Mouse (Mus musculus): ENCODE results near the gene Slc11a1. TPM values are rescaled to one million over a fixed set of nuclear protein-coding genes. Genes with fewer than 3 reads are reported as not detected.
"Not testable (repeated sequence)": the region's sequence is repeated elsewhere in the genome, so short reads cannot be mapped to it uniquely, and the experiment has no call there.

Gene Slc11a1
- total RNA-seq (2017) = 1.2 and 2.1 TPM in 2 replicates

DNA sequence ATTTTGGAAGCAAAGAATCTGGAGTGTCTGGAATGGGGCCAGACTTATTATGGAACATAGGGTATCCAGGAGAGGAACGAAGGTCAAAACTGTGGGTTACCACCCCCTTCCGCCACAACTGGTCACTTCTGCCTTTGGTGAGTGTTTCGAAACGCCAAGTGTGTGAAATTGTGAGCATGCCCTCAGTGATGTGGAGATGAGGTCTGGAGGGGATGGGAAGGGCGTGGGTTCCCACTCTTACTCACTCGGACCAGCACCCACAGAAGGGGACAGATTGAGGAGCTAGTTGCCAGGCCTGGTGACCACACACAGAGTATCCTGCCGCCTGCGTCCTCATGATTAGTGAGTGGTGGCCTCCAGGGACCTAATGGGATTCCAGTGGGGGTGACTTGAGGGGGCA, at the start of gene Slc11a1:
Gene Slc11a1, plus strand, starts transcription at position 216 of the 400 bp plus-strand sequence.
- peak; percentile 58 for ATAC-seq (replicated peaks; ENCODE audit: low read depth, poor library complexity, severe bottlenecking)

DNA sequence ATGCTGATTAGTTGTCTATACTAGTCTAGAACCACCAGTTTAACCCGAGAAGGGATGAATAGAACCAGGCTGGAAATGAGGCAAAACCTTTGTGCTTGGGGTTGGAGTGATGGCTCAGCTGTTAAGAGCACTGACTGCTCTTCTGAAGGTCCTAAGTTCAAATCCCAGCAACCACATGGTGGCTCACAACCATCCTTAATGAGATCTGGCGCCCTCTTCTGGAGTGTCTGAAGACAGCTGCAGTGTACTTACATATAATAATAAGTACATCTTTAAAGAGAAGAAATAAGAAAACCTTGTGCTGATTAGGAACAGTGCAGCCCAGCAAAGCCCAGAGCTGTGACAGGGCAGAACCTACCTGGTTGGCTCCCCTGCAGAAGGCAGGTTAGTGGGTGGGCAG, 48.1 kb upstream of the Slc11a1 start:
- not testable (repeated sequence) for ATAC-seq (replicated peaks; ENCODE audit: low read depth, poor library complexity, severe bottlenecking)

DNA sequence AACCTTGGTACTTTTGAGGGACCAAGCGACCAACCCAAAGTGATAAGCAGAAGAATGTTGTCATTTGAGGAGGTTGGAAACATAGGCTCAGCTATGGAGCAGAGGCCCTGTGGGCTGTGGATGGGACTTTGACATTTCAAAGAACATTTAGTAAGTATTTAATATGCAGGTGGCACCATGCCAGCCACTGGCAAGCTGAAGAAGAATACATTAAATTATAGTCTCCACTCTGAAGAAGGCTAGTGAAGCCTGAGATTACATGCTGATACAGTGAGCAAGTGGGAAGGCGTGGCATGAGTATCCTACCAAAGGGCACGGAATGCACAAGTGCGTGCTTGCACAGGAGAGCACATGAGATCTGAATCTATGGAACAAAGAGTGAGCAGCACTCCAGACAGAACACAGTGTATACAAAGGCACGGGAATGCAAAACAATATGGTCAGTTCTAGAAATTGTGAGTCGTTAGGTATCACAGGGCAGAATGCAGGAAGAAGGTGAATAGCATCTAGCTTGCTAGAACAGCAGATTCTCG, 45.0 kb upstream of the Slc11a1 start:
- no peak for ATAC-seq (replicated peaks; ENCODE audit: low read depth, poor library complexity, severe bottlenecking)

DNA sequence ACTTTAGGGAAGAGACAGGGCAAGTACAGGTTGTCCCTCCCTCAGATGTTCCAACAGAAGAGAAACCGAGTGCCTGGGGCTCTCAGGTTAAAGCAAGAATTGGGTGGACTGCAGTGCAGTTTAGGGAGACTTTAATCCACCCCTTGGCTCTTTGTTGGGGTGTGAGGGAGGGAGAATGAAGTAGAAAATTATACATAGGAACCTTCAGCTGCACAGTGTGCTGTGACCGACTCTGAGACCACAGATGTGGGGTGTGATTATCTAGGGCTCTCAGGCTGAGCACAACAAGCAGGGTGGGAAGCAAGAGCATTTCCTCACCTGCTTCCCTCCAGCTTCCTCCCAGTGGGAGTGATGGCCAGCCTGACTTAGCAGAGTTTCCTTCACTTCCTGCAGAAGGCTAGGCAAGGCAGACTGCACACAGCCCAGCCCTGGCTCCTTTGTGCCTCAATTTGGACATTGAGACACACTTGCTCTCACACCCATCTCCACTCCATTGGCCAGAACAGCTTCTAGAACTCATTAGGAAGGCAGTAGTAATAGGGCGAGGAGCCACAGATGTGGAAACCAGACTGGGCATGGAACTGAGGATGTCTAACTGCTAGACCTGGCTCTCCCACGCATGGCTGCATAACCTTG, 43.8 kb upstream of the Slc11a1 start:
- ATAC-seq (replicated peaks; ENCODE audit: low read depth, poor library complexity, severe bottlenecking) = 0 out of 2 replicates have a peak, but pooled peaks have one; percentile 3

DNA sequence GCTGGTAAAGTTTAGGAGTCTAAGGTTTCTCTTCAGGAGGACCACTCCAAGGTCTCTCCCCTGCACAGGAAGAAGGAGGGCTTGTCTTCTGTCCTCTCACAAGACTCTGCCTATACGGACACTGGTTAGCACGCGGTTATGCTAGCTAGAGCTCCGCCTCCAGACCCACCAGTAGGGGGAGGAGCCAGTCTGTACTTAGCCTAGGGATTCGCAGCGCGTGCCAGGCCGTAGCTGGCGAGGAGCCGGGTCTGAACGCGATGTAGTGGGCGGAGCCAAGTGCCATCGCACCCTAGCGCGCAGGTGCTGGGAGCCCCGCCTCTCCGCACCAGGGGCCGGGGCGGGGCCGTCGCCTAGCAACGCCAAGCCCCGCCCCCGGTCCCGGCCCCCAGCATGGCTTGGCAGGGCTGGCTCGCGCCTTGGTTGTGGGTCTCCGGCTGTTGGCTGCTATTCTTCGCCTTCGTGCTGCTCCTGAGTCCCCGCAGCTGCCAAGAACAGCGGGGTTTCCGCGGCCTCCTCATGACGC, 42.7 kb upstream of the Slc11a1 start:
- peak; percentile 89 for ATAC-seq (replicated peaks; ENCODE audit: low read depth, poor library complexity, severe bottlenecking)

DNA sequence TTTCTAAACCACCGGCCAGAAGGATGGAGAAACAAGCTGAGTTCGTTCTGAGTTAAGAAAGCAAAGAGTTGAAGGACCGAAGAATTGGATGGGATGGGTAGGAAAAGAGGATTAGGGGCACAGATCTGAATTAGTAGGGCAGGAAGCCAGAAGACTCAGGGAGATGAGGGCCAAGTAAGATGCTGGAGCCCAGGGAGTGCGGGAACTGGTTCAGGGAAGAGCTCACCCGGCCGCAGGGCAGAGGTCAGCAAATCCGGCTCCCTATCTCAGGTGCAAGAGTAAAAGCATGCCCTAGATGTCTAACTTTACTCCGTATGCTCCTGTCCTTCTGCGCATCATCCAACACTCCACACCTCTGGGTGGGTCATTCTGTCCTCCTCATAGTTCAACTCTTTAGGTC, 42.1 kb upstream of the Slc11a1 start:
- ATAC-seq (replicated peaks; ENCODE audit: low read depth, poor library complexity, severe bottlenecking) = no peak

DNA sequence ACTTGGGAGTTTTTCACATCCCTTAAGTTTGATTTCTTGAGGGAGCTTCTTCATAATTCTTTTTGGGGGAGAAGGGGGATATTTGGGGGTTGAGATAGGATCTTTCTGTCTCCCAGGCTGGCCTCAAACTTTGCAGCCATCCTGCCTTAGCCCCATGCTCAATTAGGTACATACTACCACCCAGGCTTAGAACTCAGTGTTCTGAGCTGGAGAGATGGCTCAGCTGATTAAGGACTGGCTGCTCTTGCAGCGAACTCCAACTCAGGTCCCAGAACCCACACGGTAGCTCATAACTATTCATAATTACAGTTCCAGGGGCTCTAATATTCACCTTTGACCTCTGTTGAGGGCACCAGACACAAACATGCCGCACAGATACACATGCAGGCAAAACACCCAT, 40.4 kb upstream of the Slc11a1 start:
- ATAC-seq (replicated peaks; ENCODE audit: low read depth, poor library complexity, severe bottlenecking) = no peak

DNA sequence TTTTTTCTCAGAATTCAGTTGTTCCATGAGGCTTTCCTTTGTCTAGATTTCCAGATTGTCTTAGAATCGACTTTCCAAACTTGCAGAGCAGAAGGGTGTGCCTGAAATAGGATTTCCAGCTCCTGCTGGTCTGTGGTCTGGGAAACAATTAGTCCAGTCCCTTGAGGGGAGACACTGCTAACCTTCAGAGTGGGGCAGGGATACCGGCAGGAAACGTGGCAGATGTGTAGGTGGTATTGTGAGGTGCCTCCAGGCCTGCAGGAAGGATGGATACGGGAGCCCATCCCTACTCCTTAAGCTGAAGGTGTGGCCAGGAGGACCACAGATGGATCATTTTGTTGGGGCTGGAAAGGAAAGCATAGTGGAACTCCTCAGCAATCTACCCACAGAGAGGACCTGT, 40.0 kb upstream of the Slc11a1 start:
- ATAC-seq (replicated peaks; ENCODE audit: low read depth, poor library complexity, severe bottlenecking) = no peak

DNA sequence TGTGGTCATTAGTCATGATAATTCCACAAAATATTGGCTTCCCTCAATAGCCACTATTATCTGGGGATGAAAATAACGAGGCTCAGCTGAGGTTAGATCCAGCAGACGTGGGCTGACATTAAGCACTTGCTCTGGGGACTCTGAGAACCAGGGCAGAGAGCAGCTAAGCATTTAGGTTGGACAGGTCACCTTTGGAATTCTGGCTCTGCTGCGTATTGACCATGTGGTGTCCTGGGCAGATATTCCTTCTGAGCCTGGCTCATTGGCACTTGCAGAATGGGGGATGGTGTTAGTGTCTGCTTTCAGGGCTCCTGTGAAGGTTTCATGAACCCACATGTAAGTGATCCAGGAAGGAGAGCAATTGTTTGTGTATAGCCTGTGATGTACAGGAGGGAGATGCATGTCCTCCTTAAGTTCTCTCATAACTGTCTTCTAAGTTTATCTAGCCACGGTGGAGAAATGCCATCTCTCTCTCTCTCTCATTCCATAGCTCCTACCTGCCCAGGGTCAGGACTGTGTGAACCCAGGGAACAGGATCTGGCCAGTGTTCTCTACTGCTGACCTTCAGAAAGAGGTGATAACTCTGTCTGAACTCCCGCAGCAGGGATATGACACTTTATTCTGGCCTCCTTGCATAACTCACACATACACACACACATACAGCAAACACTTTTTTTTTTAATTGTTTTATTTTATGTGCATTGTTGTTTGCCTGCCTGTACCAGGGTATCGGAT, 39.4 kb upstream of the Slc11a1 start:
- ATAC-seq (replicated peaks; ENCODE audit: low read depth, poor library complexity, severe bottlenecking) = no peak

DNA sequence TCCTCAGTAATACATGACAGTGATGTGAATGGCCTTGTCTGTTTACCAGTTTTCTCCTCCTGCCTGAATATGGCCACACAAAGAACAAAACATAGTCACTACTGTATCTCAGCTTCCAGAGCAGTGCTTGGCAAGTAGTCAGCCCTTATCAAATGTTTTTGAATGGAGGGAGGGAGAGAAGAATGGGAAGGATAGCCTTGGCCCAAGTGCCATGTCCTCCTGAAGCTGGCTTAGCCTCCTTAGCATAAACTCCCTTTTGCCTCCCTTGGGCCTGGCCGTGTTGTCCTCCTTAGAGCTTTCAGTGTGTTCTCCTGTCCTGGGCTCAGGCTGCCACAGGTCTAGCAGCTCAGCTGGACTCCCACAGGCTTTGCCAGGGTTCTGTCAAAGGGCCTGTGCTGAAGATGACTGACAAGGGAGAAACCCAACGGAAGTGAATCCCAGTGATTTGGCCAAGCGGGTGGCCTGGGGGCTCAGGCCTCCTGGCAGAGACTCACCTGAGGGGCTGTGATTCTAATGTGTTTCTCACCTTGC, 37.7 kb upstream of the Slc11a1 start:
- ATAC-seq (replicated peaks; ENCODE audit: low read depth, poor library complexity, severe bottlenecking) = no peak

DNA sequence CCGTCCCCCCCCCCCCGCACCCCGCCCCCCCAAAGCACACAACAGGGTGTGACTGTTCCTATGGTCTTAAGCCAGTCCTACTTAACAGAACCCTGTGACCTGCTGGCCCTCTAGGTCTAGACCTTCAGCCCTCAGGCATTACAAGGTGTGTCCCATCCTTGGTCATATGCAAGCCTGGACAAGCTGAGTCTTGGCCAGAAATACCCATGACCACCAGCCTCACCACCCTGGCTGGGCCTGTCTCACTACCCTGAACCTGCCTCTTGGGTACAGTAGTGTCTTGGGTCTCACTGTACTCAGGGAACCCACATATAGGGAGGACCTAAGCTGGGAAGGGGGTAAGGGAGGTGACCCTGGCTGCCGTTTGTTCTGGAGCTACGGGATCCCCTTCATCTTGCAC, 37.0 kb upstream of the Slc11a1 start:
- ATAC-seq (replicated peaks; ENCODE audit: low read depth, poor library complexity, severe bottlenecking) = no peak

DNA sequence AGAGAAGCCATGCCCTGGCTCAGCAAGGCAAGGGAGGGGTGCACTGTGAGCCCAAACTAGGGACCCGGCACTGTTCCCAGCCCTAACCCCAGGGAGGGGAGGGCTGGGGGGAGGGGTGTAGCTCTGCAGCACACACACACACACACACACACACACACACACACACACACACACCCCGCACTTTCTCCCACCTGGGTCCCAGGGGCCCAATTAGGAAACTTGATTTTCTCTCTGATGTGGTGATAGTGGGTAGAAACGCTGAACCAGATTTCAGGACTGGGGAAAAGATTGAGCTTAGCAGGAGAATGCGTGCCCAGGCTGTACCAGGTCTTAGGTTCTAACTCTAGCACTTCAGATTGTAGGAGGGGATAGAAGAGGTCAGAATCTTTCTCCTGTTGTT, 36.4 kb upstream of the Slc11a1 start:
- no peak for ATAC-seq (replicated peaks; ENCODE audit: low read depth, poor library complexity, severe bottlenecking)

DNA sequence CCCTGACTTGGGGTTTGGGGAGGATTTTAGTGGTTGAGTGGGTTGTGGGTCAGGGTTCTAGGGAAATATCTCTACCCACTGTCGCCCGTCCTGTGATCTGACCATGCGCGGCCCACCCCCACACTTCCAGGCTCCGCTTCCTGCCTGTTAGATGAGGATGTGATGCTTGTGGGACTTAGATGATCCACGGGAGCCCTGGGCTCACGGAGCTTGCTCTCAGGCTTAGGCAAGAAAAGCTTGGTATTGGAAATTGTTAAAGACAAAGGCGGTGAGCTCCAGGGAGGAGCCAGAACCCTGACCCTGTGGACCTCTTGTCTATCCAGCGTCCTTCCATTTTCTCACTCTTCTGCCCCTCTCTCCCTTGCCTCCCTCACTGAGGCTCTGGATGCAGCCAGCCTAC, 35.1 kb upstream of the Slc11a1 start:
- ATAC-seq (replicated peaks; ENCODE audit: low read depth, poor library complexity, severe bottlenecking) = no peak

DNA sequence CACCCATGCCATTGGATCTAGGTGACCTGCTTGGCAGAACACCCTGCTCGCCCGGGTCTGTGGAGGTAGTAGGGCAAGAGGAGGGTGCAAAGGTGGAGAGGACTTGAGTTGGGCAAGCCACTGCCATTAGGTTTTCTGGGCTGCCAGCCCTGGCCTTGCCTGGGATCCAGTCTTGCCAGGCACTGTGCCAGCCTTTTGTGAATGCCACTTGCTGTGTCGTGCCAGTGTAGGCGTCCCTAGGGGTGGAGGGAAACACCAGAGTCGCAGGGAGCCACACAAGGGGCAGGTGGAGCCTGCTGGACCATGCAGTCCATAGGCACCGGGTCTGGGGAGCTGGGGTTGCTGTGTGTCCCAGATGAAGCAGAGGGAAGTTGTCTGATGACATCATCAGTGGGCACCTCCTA, 34.6 kb upstream of the Slc11a1 start:
- ATAC-seq (replicated peaks; ENCODE audit: low read depth, poor library complexity, severe bottlenecking) = no peak; the same call in 1 of the 2 replicates

DNA sequence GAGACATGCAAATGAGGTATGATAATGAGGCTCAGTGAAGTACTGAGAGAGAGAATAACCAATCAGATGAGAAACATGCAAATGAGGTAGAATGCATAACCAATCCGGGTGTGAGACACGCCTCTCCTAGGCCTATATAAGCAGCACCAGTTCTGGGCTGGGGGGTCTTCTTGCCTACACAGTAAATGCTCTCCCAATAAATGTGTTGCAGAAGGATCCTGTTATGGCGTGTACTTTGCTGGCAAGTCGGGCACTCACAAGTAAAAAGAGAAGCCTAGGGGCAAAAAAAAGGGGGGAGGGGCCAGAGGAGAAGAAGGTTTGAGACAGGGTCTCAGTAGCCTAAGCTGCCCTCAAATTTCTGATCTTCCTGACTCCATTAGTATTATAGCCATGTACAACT, 34.0 kb upstream of the Slc11a1 start:
- not testable (repeated sequence) for ATAC-seq (replicated peaks; ENCODE audit: low read depth, poor library complexity, severe bottlenecking)

DNA sequence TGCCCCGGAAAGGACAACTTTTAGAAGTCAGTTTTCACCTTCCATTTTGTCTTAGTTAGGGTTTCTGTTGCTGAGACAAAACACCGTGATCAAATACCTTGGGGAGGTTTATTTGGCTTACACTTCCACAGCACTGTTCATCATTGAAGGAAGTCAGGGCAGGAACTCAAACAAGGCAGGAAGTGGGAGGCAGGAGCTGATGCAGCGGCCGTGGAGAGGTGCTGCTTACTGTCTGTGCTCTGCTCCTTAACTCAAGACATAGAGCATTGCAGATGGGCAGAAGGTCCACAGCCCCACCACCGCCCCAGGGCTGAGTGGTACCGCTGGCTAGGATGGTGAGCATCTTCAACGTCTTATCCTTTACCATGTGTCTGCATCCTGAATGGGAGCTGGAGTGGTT, 33.1 kb upstream of the Slc11a1 start:
- no peak for ATAC-seq (replicated peaks; ENCODE audit: low read depth, poor library complexity, severe bottlenecking)

DNA sequence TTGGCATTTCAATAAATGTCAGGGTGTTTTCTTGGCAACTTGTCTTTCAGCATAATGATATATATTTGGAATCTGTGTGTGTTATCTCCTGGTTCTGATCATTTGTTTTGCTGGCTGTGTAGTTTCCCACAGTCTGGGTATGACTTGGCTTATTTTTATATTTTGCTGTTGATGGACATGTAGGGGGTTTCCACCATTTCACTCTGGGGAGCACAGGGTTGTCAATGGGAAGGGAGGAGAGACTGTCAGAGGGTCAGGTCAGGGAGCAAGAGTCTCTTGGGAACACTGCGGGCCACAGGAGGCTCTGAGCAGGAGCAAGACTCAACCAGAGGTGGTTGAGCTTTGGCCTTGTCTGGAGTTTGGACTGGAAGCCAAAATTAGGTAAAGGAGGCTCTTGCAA, 32.7 kb upstream of the Slc11a1 start:
- no peak for ATAC-seq (replicated peaks; ENCODE audit: low read depth, poor library complexity, severe bottlenecking)

DNA sequence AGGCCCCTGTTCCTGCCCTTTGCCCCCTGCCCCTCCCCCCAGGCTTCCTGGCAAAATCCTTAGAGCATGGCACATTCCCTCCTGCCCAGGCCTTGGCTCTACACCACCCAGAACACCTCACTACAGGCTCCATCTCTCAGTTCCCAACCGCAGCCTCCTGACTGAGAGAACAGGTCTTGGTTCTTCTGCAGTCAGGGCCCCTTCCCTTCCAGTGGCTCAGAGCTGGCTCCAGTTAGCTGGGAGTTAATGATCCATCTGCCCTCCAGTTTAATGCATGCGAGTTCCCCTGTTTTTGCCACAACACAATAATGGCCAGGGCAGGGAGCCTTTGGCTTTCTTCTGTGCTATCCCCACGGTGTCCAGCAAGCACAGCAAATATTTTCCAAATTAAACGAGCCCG, 31.8 kb upstream of the Slc11a1 start:
- no peak for ATAC-seq (replicated peaks; ENCODE audit: low read depth, poor library complexity, severe bottlenecking)

DNA sequence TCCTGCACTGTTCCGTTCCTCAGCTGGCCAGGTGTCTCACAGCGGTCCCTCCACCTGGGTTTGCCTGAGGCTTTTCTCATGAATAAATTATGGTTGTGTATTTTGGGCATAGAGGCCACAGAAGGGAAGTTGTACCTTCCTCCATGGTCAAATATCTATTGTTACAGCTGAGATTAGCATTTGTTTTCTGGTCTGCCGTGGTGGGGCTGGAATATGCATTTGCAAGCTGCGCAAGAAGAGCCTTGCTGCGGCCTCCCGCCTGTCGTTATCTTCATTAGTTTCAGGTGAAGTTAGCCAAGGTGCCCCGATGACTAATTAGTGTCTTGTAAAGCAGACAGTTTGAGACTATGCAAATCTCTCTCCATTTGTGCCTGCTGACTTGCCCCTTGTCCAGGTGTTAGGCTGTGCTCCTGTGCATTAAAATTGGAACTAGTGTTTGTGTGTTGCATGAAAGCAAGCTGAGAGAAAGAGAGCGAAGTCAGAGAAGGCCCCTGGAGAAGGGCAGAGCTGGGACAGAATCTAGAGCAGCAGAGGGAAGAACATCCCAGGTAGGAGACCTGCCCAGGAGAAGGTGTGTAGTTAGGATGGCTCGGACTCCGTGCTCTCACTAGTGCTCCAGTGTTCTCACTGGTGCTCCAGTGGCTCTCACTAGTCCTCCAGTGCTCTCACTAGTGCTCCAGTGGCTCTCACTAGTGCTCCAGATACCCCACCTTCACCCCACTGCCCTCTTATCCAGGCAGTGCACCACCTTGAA, 30.7 kb upstream of the Slc11a1 start:
- no peak for ATAC-seq (replicated peaks; ENCODE audit: low read depth, poor library complexity, severe bottlenecking)

DNA sequence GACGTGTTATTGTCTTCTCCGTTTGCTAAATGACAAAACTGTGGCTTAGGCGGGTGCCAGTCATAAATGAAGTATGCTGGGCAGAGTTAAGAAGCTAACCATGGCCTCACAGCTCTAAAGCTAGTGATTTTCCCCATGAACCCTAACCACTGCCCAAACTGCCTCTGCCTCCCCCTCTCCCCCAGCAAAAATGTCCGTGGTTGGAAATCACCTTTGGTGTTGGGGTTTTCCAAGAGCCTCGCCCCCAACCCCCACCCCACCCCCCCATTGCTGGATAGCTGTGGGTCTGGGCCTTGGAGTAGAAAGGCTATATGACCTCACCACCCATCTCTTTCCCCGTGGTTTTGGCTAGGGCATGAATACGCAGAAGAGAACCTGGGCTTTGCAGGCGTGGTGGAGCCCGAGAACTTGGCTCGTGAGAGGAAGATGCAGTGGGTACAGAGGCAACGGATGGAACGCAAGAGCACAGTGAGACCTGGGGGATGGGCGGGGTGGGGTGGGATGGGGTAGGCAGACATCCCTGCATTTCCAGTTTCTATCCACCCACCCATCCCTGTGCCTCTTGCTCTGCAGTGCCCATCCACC, 23.7 kb upstream of the Slc11a1 start:
- no peak for ATAC-seq (replicated peaks; ENCODE audit: low read depth, poor library complexity, severe bottlenecking)
